Mouse (Mus musculus) liver, adult 2 months (tissue): ENCODE measurements at regions not wholly inside any gene's neighbourhood (a gene's known extent, or its start where the extent isn't known, plus 50 kb on each side); places are given as distances from the start of the nearest gene placed in this dataset.

Experiments
- CTCF ChIP-seq: fragments of 200-500 bp; IDR thresholded peaks from 2 replicates; pipeline ENCODE4 v1.5.1; 2011; ENCODE audit warnings: low read depth, low read length, control low read depth
- POLR2A ChIP-seq: fragments of 200-500 bp; IDR thresholded peaks from 2 replicates; pipeline ENCODE4 v1.6.1; 2011; ENCODE audit warnings: low read length, control low read depth; ENCODE audit not compliant: insufficient read depth; ENCODE audit errors: extremely low read depth

- no peak for TF ChIP-seq CTCF
- TF ChIP-seq POLR2A, result no peak
Measured at GRCm38 (mm10) chr13:37560800-37561199, 215.8 kb downstream of the Ly86 start.
